Mouse (Mus musculus): ENCODE data around the gene Dab1. TPM values are rescaled to one million over a fixed set of nuclear protein-coding genes. Genes with fewer than 3 reads are reported as not detected.

Gene Dab1
- polyA plus RNA-seq, 1 experiment from 2014 or later: 20.6 TPM

- Histone ChIP-seq H3K9ac (replicated peaks; ENCODE audit: low read length) (no peak overlapping the region), H3K27ac (ENCODE audit: low read length) (no peak overlapping the region), H3K36me3 (ENCODE audit: insufficient read depth, low read length) (no peaks in the 10 kb centered on the region), H3K9me3 (ENCODE audit: low read length) (no peaks in the 10 kb centered on the region), H3K4me1 (ENCODE audit: insufficient read depth, low read length) (no peaks in the 10 kb centered on the region), H3K27me3 (ENCODE audit: insufficient read depth, low read length) (no peaks in the 10 kb centered on the region), H3K4me2 (replicated peaks; ENCODE audit: low read depth, low read length) (no peak overlapping the region), H3K4me3 (ENCODE audit: low read length) (no peak overlapping the region)
- ATAC-seq (ENCODE audit: low FRiP score, low TSS enrichment): no peak
- WGBS: 86% methylated on average over 3 of the region's 3 CpGs
These were observed 1162.3 kb downstream of the Dab1 start for GRCm38 (mm10) chr4:104781441-104781840.

- WGBS: 81% methylated on average over 4 of the region's 4 CpGs
- no peak overlapping the region for H3K27ac ChIP-seq (ENCODE audit: low read length)
- H3K4me1 ChIP-seq (ENCODE audit: insufficient read depth, low read length): no peaks in the 10 kb centered on the region
These were observed 1163.2 kb downstream of the Dab1 start for GRCm38 (mm10) chr4:104782346-104782745.

GRCm38 (mm10) chr4:104792111-104792510 is 1173.0 kb downstream of the Dab1 start:
- no peak for ATAC-seq (ENCODE audit: low FRiP score, low TSS enrichment)
- H3K4me3 ChIP-seq (ENCODE audit: low read length): no peak overlapping the region
- WGBS: 98% methylated on average over 4 of the region's 4 CpGs

More at GRCm38 (mm10) chr4:104782346-104782745, 1163.2 kb downstream of the Dab1 start:
- Histone ChIP-seq H3K36me3 (ENCODE audit: insufficient read depth, low read length) (no peaks in the 10 kb centered on the region), H3K4me3 (ENCODE audit: low read length) (no peak overlapping the region), H3K9me3 (ENCODE audit: low read length) (no peaks in the 10 kb centered on the region), H3K27me3 (ENCODE audit: insufficient read depth, low read length) (no peaks in the 10 kb centered on the region), H3K4me2 (replicated peaks; ENCODE audit: low read depth, low read length) (no peak overlapping the region), H3K9ac (replicated peaks; ENCODE audit: low read length) (no peak overlapping the region)
- no peak for ATAC-seq (ENCODE audit: low FRiP score, low TSS enrichment)

More at GRCm38 (mm10) chr4:104792111-104792510, 1173.0 kb downstream of the Dab1 start:
- Histone ChIP-seq H3K4me2 (replicated peaks; ENCODE audit: low read depth, low read length) (no peak overlapping the region), H3K9ac (replicated peaks; ENCODE audit: low read length) (no peak overlapping the region), H3K27ac (ENCODE audit: low read length) (no peak overlapping the region), H3K4me1 (ENCODE audit: insufficient read depth, low read length) (no peaks in the 10 kb centered on the region), H3K9me3 (ENCODE audit: low read length) (no peaks in the 10 kb centered on the region), H3K36me3 (ENCODE audit: insufficient read depth, low read length) (no peaks in the 10 kb centered on the region), H3K27me3 (ENCODE audit: insufficient read depth, low read length) (no peaks in the 10 kb centered on the region)

All from kidney, embryonic 16.5 days (tissue).